Mouse (Mus musculus) kidney, embryonic 15.5 days (tissue): ENCODE data around the gene Tsr1. TPM values are rescaled to one million over a fixed set of nuclear protein-coding genes. Genes with fewer than 3 reads are reported as not detected.

Source experiments
- ATAC-seq: fragments of 200-750 bp; cut with Nextera tagmentation; replicated peaks from 2 replicates; pipeline ENCODE4 v1.8.0; 2017; ENCODE audit warnings: moderate TSS enrichment; ENCODE audit not compliant: low FRiP score
- H3K27ac ChIP-seq: fragments of 300-500 bp; sonication (generic); 2 replicates; pipeline ENCODE4 v1.5.1; 2015; ENCODE audit warnings: mild to moderate bottlenecking, inconsistent platforms
- H3K27me3 ChIP-seq: fragments of 300-500 bp; sonication (generic); 2 replicates; pipeline ENCODE4 v1.6.1; 2015; ENCODE audit warnings: inconsistent platforms
- H3K36me3 ChIP-seq: fragments of 300-500 bp; sonication (generic); 2 replicates; pipeline ENCODE4 v1.6.1; 2015; ENCODE audit warnings: inconsistent platforms
- H3K4me1 ChIP-seq: fragments of 300-500 bp; sonication (generic); 2 replicates; pipeline ENCODE4 v1.6.1; 2015; ENCODE audit warnings: inconsistent platforms
- H3K4me2 ChIP-seq: fragments of 300-500 bp; sonication (generic); 2 replicates; pipeline ENCODE4 v1.6.1; 2015; ENCODE audit warnings: moderate library complexity, mild to moderate bottlenecking, inconsistent platforms
- H3K4me3 ChIP-seq: fragments of 300-500 bp; sonication (generic); replicated peaks from 2 replicates; pipeline ENCODE4 v1.5.1; 2015; ENCODE audit warnings: mild to moderate bottlenecking, inconsistent platforms
- H3K9ac ChIP-seq: fragments of 300-500 bp; sonication (generic); 2 replicates; pipeline ENCODE4 v1.6.1; 2015; ENCODE audit warnings: mild to moderate bottlenecking, inconsistent platforms
- H3K9me3 ChIP-seq: fragments of 300-500 bp; sonication (generic); replicated peaks from 2 replicates; pipeline ENCODE4 v1.6.1; 2016; ENCODE audit warnings: inconsistent platforms
- WGBS: fragments of 180-500 bp; shearing (Covaris S2); methylation state at CpG from one replicate; pipeline ENCODE4 v1.1.7; 2015; ENCODE audit warnings: mixed read lengths; 5-methylcytosine and 5-hydroxymethylcytosine counted together
- polyA plus RNA-seq: library from polyadenylated mRNA; unstranded; fragments of >200 nt; fragmentation: Nextera tagmentation; extraction: Ambion mirVana; gene quantifications from 2 replicates; pipeline ENCODE4 v1.2.1, GENCODE M21; 2015

Gene Tsr1
- polyA plus RNA-seq, 1 experiment from 2014 or later: 50.6 TPM

GRCm38 (mm10) chr11:74870991-74871622 lies 26.8 kb upstream of the Tsr1 start:
- Histone ChIP-seq H3K4me2 (no peak overlapping the region), H3K27ac (no peak overlapping the region), H3K27me3 (no peaks in the 10 kb centered on the region), H3K9me3 (no peaks in the 10 kb centered on the region), H3K4me3 (no peak overlapping the region), H3K9ac (no peak overlapping the region), H3K4me1 (peaks cover 23% of the 10 kb centered on the region), H3K36me3 (peaks cover 12% of the 10 kb centered on the region)
- ATAC-seq: no peak
- 38% methylated on average over 12 of the region's 12 CpGs for WGBS

- Histone ChIP-seq H3K9me3 (no peaks in the 10 kb centered on the region), H3K27ac (no peak overlapping the region), H3K36me3 (no peaks in the 10 kb centered on the region), H3K9ac (no peak overlapping the region), H3K4me1 (peaks cover 35% of the 10 kb centered on the region), H3K4me3 (no peak overlapping the region), H3K27me3 (no peaks in the 10 kb centered on the region), H3K4me2 (no peak overlapping the region)
- peak; percentile 70 for ATAC-seq
- 42% methylated on average over 3 of the region's 3 CpGs for WGBS
These were observed 23.2 kb upstream of the Tsr1 start for GRCm38 (mm10) chr11:74874630-74875029.

GRCm38 (mm10) chr11:74876801-74877200 lies 21.1 kb upstream of the Tsr1 start:
- ATAC-seq: peak; percentile 67
- Histone ChIP-seq H3K9ac (no peak overlapping the region; the same call in 1 of the 2 replicates), H3K4me3 (0 out of 2 replicates have a peak overlapping the region, but pooled peaks have one; percentile 7), H3K9me3 (no peaks in the 10 kb centered on the region), H3K27ac (no peak overlapping the region), H3K4me1 (peaks cover 27% of the 10 kb centered on the region), H3K4me2 (peak overlapping the region; percentile 37), H3K27me3 (no peaks in the 10 kb centered on the region), H3K36me3 (no peaks in the 10 kb centered on the region)
- 3% methylated on average over 9 of the region's 9 CpGs for WGBS

GRCm38 (mm10) chr11:74880999-74881398 lies 16.9 kb upstream of the Tsr1 start:
- H3K36me3 ChIP-seq: peaks cover 8% of the 10 kb centered on the region
- H3K4me2 ChIP-seq: no peak overlapping the region
- H3K4me1 ChIP-seq: peaks cover 12% of the 10 kb centered on the region
- no peak for ATAC-seq
- H3K27me3 ChIP-seq: no peaks in the 10 kb centered on the region
- WGBS: 87% methylated on average over 9 of the region's 9 CpGs
- H3K4me3 ChIP-seq: no peak overlapping the region
- H3K9ac ChIP-seq: no peak overlapping the region
- no peak overlapping the region for H3K27ac ChIP-seq
- H3K9me3 ChIP-seq: no peaks in the 10 kb centered on the region

GRCm38 (mm10) chr11:74881979-74882378 lies 15.9 kb upstream of the Tsr1 start:
- Histone ChIP-seq H3K9me3 (no peaks in the 10 kb centered on the region), H3K4me1 (peaks cover 3% of the 10 kb centered on the region), H3K36me3 (peaks cover 8% of the 10 kb centered on the region), H3K4me2 (no peak overlapping the region), H3K9ac (no peak overlapping the region), H3K27me3 (no peaks in the 10 kb centered on the region), H3K4me3 (no peak overlapping the region), H3K27ac (no peak overlapping the region)
- WGBS: 77% methylated on average over 14 of the region's 14 CpGs
- no peak for ATAC-seq

GRCm38 (mm10) chr11:74883098-74883497 lies 14.8 kb upstream of the Tsr1 start:
- H3K4me3 ChIP-seq: no peak overlapping the region
- 91% methylated on average over 10 of the region's 10 CpGs for WGBS
- no peak overlapping the region for H3K4me2 ChIP-seq
- no peak for ATAC-seq
- no peaks in the 10 kb centered on the region for H3K9me3 ChIP-seq
- H3K27ac ChIP-seq: no peak overlapping the region
- H3K9ac ChIP-seq: no peak overlapping the region
- no peaks in the 10 kb centered on the region for H3K27me3 ChIP-seq
- peaks cover 8% of the 10 kb centered on the region for H3K36me3 ChIP-seq
- H3K4me1 ChIP-seq: no peaks in the 10 kb centered on the region

- Histone ChIP-seq H3K4me3 (no peak overlapping the region), H3K27ac (no peak overlapping the region), H3K27me3 (no peaks in the 10 kb centered on the region), H3K4me1 (peaks cover 18% of the 10 kb centered on the region), H3K36me3 (peaks cover 6% of the 10 kb centered on the region), H3K9ac (no peak overlapping the region), H3K9me3 (no peaks in the 10 kb centered on the region), H3K4me2 (no peak overlapping the region)
- WGBS: 87% methylated on average over 4 of the region's 4 CpGs
- no peak for ATAC-seq
These were observed 3.3 kb upstream of the Tsr1 start for GRCm38 (mm10) chr11:74894619-74895018.

GRCm38 (mm10) chr11:74895980-74896900 lies 1.6 kb upstream of the Tsr1 start:
- ATAC-seq: peak; percentile 69
- WGBS: 2% methylated on average over 48 of the region's 55 CpGs
- peak overlapping the region; percentile 68 for H3K4me3 ChIP-seq
- H3K9me3 ChIP-seq: no peaks in the 10 kb centered on the region
- peak overlapping the region; percentile 92 for H3K4me2 ChIP-seq
- peaks cover 22% of the 10 kb centered on the region for H3K36me3 ChIP-seq
- H3K27me3 ChIP-seq: no peaks in the 10 kb centered on the region
- H3K9ac ChIP-seq: peak overlapping the region; percentile 68
- peaks cover 21% of the 10 kb centered on the region for H3K4me1 ChIP-seq
- H3K27ac ChIP-seq: peak overlapping the region; percentile 91

GRCm38 (mm10) chr11:74896901-74897677 lies 782 bp upstream of the Tsr1 start, which contains the start of gene Sgsm2:
Gene Sgsm2, minus strand, starts transcription at chr11:74897060.
- Histone ChIP-seq H3K9ac (peak within 1 kb of the TSS; percentile 68), H3K4me2 (peak within 1 kb of the TSS; percentile 92), H3K36me3 (peaks cover 30% of the 10 kb centered on the region), H3K9me3 (no peaks in the 10 kb centered on the region), H3K4me3 (peak within 1 kb of the TSS; percentile 68), H3K27ac (peak within 1 kb of the TSS; percentile 91), H3K27me3 (no peaks in the 10 kb centered on the region), H3K4me1 (peaks cover 21% of the 10 kb centered on the region)
- under 1% methylated on average over 56 of the region's 74 CpGs for WGBS
- peak; percentile 72 for ATAC-seq

- Histone ChIP-seq H3K27me3 (no peaks in the 10 kb centered on the region), H3K4me1 (peaks cover 21% of the 10 kb centered on the region), H3K36me3 (peaks cover 43% of the 10 kb centered on the region), H3K9me3 (no peaks in the 10 kb centered on the region), H3K4me3 (peak overlapping the region; percentile 68), H3K27ac (peak overlapping the region; percentile 91), H3K4me2 (peak overlapping the region; percentile 92), H3K9ac (peak overlapping the region; percentile 68)
- under 1% methylated on average over 7 of the region's 7 CpGs for WGBS
- ATAC-seq: no peak
These were observed 601 bp downstream of the Tsr1 start for GRCm38 (mm10) chr11:74898517-74898827.

GRCm38 (mm10) chr11:74901555-74901954 lies 3.7 kb downstream of the Tsr1 start:
- H3K9ac ChIP-seq: 0 out of 2 replicates have a peak overlapping the region, but pooled peaks have one; percentile 7
- no peak for ATAC-seq
- no peak overlapping the region for H3K27ac ChIP-seq
- peaks cover 74% of the 10 kb centered on the region for H3K36me3 ChIP-seq
- H3K4me1 ChIP-seq: peaks cover 12% of the 10 kb centered on the region
- H3K4me3 ChIP-seq: no peak overlapping the region
- H3K4me2 ChIP-seq: no peak overlapping the region
- WGBS: 88% methylated on average over 6 of the region's 6 CpGs
- no peaks in the 10 kb centered on the region for H3K27me3 ChIP-seq
- H3K9me3 ChIP-seq: no peaks in the 10 kb centered on the region

- Histone ChIP-seq H3K9ac (no peak overlapping the region), H3K4me2 (no peak overlapping the region), H3K4me1 (peaks cover 12% of the 10 kb centered on the region), H3K9me3 (no peaks in the 10 kb centered on the region), H3K4me3 (no peak overlapping the region), H3K27me3 (no peaks in the 10 kb centered on the region), H3K27ac (no peak overlapping the region), H3K36me3 (peaks cover 83% of the 10 kb centered on the region)
- WGBS: 87% methylated on average over 5 of the region's 5 CpGs
- no peak for ATAC-seq
These were observed 4.5 kb downstream of the Tsr1 start for GRCm38 (mm10) chr11:74902416-74902815.
